Mouse (Mus musculus): Measurements from ENCODE around the gene Ccnd3. TPM values are rescaled to one million over a fixed set of nuclear protein-coding genes. Genes with fewer than 3 reads are reported as not detected.

The Ccnd3 gene
- polyA plus RNA-seq, 1 experiment = 89.1 TPM

DNA sequence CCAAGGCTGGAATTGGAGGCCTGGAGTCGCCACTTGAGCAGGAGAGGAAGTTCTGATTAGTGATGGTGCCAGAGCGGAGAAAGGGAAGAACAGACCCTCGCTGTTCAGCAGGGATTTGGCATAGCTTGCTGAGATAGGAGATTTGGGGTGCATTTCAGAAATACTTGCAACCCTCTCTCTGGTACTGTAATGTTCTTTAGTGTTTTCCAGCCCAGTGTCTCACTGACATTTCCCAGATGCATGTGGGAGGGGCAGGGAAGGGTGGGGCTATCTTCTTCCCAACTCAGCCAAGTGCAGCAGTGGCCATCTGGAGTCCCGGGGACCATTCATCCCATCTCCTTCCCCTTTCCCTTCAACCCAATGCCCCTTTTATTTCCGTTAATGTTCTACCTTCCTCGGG is 54.9 kb downstream of the Ccnd3 start:
- Histone ChIP-seq H3K4me3 (ENCODE audit: insufficient read depth, low read length) (no peak overlapping the region), H3K27ac (ENCODE audit: insufficient read depth, low read depth, low read length) (no peak overlapping the region), H3K4me1 (ENCODE audit: control insufficient read depth, insufficient read depth, low read length) (no peaks in the 10 kb centered on the region)
- TF ChIP-seq POLR2A (IDR thresholded peaks at IDR 0.05; ENCODE audit: borderline replicate concordance, low read depth, low read length) (no peak), CTCF (IDR thresholded peaks at IDR 0.05; ENCODE audit: low read depth, low read length) (no peak)

- Histone ChIP-seq H3K4me3 (ENCODE audit: insufficient read depth, low read length) (no peak overlapping the region), H3K4me1 (ENCODE audit: control insufficient read depth, insufficient read depth, low read length) (peaks cover 8% of the 10 kb centered on the region), H3K27ac (ENCODE audit: insufficient read depth, low read depth, low read length) (no peak overlapping the region)
- TF ChIP-seq POLR2A (IDR thresholded peaks at IDR 0.05; ENCODE audit: borderline replicate concordance, low read depth, low read length) = no peak
- no peak for TF ChIP-seq CTCF (IDR thresholded peaks at IDR 0.05; ENCODE audit: low read depth, low read length)
Measured at GRCm38 (mm10) chr17:47562875-47563274, 58.0 kb downstream of the Ccnd3 start.

DNA sequence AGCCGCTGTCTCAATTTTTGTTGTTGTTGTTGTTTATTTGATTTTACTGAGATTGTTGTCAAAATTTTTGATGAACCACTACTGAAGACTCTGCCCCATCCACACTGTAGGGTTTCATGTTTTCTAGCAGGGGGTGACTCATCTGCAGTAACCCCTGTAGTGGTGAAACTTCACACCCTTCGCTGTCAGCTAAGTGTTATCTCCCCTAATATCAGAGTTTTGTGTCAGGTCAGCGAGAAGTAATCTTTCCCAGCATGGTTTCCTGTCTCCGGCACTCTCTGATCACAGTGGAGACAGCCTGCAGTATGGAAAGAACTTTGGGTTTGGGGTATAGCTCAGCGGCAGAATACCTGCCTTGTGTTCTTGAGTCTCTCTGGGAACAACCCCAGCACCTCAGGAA is 59.8 kb downstream of the Ccnd3 start:
- H3K4me3 ChIP-seq (ENCODE audit: insufficient read depth, low read length) = no peak overlapping the region
- no peak for TF ChIP-seq CTCF (IDR thresholded peaks at IDR 0.05; ENCODE audit: low read depth, low read length)
- no peak for TF ChIP-seq POLR2A (IDR thresholded peaks at IDR 0.05; ENCODE audit: borderline replicate concordance, low read depth, low read length)
- H3K4me1 ChIP-seq (ENCODE audit: control insufficient read depth, insufficient read depth, low read length) = peaks cover 8% of the 10 kb centered on the region
- no peak overlapping the region for H3K27ac ChIP-seq (ENCODE audit: insufficient read depth, low read depth, low read length)

DNA sequence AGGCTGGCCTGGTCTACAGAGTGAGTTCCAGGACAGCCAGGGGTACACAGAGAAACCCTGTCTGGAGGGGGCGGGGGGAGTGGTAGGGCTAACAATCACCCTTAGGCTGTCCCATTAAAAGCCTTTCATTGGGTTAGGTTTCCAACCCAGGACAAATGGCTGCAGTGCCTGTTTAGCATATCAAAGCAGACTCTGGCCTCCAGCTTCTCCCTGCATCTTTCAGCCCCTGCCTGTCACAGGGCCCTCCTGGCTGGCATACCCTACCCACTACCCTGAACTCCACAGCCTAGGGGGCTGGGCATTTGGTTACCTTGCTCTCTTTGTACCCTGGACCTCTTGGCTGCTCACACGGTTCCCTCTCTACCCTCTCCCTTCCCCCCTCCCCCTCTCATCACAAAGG is 61.3 kb downstream of the Ccnd3 start:
- no peak overlapping the region for H3K4me3 ChIP-seq (ENCODE audit: insufficient read depth, low read length)
- no peak overlapping the region for H3K27ac ChIP-seq (ENCODE audit: insufficient read depth, low read depth, low read length)
- peaks cover 8% of the 10 kb centered on the region for H3K4me1 ChIP-seq (ENCODE audit: control insufficient read depth, insufficient read depth, low read length)
- no peak for TF ChIP-seq POLR2A (IDR thresholded peaks at IDR 0.05; ENCODE audit: borderline replicate concordance, low read depth, low read length)
- no peak for TF ChIP-seq CTCF (IDR thresholded peaks at IDR 0.05; ENCODE audit: low read depth, low read length)

- Histone ChIP-seq H3K4me3 (ENCODE audit: insufficient read depth, low read length) (no peak overlapping the region), H3K27ac (ENCODE audit: insufficient read depth, low read depth, low read length) (no peak overlapping the region), H3K4me1 (ENCODE audit: control insufficient read depth, insufficient read depth, low read length) (peaks cover 8% of the 10 kb centered on the region)
- TF ChIP-seq CTCF (IDR thresholded peaks at IDR 0.05; ENCODE audit: low read depth, low read length) = no peak
- no peak for TF ChIP-seq POLR2A (IDR thresholded peaks at IDR 0.05; ENCODE audit: borderline replicate concordance, low read depth, low read length)
Measured at GRCm38 (mm10) chr17:47567271-47567670, 62.4 kb downstream of the Ccnd3 start.

DNA sequence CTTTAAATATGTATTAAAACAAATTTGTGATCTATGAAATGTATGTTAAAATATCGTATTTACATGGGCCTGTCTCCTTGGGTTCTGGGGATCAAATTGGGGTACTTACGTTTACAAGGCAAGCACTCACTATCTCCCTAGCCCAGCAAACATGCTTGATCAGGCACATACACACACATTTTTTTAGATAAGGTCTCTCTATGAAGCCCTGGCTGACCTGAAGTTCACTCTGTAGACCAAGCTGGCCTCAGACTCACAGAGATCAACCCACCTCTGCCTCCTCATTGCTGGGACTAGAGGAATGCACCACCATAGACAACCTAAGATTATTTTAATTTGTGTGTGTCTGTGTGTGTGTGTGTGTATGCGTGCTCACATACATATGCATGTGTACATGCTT is 63.5 kb downstream of the Ccnd3 start:
- TF ChIP-seq POLR2A (IDR thresholded peaks at IDR 0.05; ENCODE audit: borderline replicate concordance, low read depth, low read length) (no peak), CTCF (IDR thresholded peaks at IDR 0.05; ENCODE audit: low read depth, low read length) (no peak)
- Histone ChIP-seq H3K4me1 (ENCODE audit: control insufficient read depth, insufficient read depth, low read length) (peaks cover 8% of the 10 kb centered on the region), H3K27ac (ENCODE audit: insufficient read depth, low read depth, low read length) (no peak overlapping the region), H3K4me3 (ENCODE audit: insufficient read depth, low read length) (no peak overlapping the region)

DNA sequence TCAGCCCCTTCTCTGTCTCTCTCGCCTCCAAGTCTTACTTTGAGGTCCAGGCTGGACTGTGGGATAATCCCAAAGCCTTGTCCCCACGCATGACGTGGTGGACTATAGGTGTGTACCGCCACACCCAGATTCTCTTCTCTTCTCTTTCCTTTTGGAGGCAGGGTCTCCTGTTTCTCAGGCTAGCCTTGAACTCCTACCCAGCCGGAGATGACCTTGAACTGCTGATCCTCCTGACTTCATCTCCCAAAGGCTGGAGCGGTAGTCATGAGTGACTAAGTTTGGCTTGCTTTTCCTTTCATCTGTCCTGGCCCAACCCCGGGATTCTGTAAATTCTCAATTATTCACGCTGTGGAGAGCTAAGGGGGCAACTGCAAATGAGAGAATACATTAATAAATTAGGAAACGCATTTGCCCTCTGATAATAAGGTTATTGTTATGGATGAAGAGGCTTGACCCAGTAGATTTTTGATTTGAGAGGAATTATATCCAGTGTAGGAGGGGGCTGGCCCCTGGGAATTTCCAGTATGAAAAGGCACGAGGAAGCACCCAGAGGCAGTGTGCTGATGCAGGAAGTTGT is 64.2 kb downstream of the Ccnd3 start:
- Histone ChIP-seq H3K4me3 (ENCODE audit: insufficient read depth, low read length) (no peak overlapping the region), H3K4me1 (ENCODE audit: control insufficient read depth, insufficient read depth, low read length) (peaks cover 8% of the 10 kb centered on the region), H3K27ac (ENCODE audit: insufficient read depth, low read depth, low read length) (no peak overlapping the region)
- TF ChIP-seq POLR2A (IDR thresholded peaks at IDR 0.05; ENCODE audit: borderline replicate concordance, low read depth, low read length) (no peak), CTCF (IDR thresholded peaks at IDR 0.05; ENCODE audit: low read depth, low read length) (no peak)

GRCm38 (mm10) chr17:47571621-47572020 is 66.8 kb downstream of the Ccnd3 start:
- Histone ChIP-seq H3K4me3 (ENCODE audit: insufficient read depth, low read length) (no peak overlapping the region), H3K4me1 (ENCODE audit: control insufficient read depth, insufficient read depth, low read length) (peaks cover 8% of the 10 kb centered on the region)

GRCm38 (mm10) chr17:47572436-47572835 is 67.6 kb downstream of the Ccnd3 start:
- TF ChIP-seq POLR2A (IDR thresholded peaks at IDR 0.05; ENCODE audit: borderline replicate concordance, low read depth, low read length) (no peak), CTCF (IDR thresholded peaks at IDR 0.05; ENCODE audit: low read depth, low read length) (no peak)
- Histone ChIP-seq H3K27ac (ENCODE audit: insufficient read depth, low read depth, low read length) (no peak overlapping the region), H3K4me1 (ENCODE audit: control insufficient read depth, insufficient read depth, low read length) (peaks cover 3% of the 10 kb centered on the region), H3K4me3 (ENCODE audit: insufficient read depth, low read length) (no peak overlapping the region)

More at GRCm38 (mm10) chr17:47571621-47572020, 66.8 kb downstream of the Ccnd3 start:
- TF ChIP-seq POLR2A (IDR thresholded peaks at IDR 0.05; ENCODE audit: borderline replicate concordance, low read depth, low read length) (no peak), CTCF (IDR thresholded peaks at IDR 0.05; ENCODE audit: low read depth, low read length) (no peak)
- no peak overlapping the region for H3K27ac ChIP-seq (ENCODE audit: insufficient read depth, low read depth, low read length)

GRCm38 (mm10) chr17:47574028-47574427 is 69.2 kb downstream of the Ccnd3 start:
- H3K4me3 ChIP-seq (ENCODE audit: insufficient read depth, low read length) = no peak overlapping the region
- H3K4me1 ChIP-seq (ENCODE audit: control insufficient read depth, insufficient read depth, low read length) = no peaks in the 10 kb centered on the region; the same call in 1 of the 2 replicates
- TF ChIP-seq CTCF (IDR thresholded peaks at IDR 0.05; ENCODE audit: low read depth, low read length) (no peak), POLR2A (IDR thresholded peaks at IDR 0.05; ENCODE audit: borderline replicate concordance, low read depth, low read length) (no peak)
- H3K27ac ChIP-seq (ENCODE audit: insufficient read depth, low read depth, low read length) = no peak overlapping the region
